Mouse (Mus musculus) bone marrow, adult 2 months (tissue): ENCODE measurements around the gene Tmem45b. TPM values are rescaled to one million over a fixed set of nuclear protein-coding genes. Genes with fewer than 3 reads are reported as not detected.

ENCODE experiments used
- H3K27ac ChIP-seq: fragments of 200-500 bp; 2 replicates; pipeline ENCODE4 v1.5.1; 2012; ENCODE audit warnings: low read depth, mild to moderate bottlenecking, control low read depth, inconsistent platforms, low read length; ENCODE audit not compliant: control insufficient read depth, poor library complexity, insufficient read depth
- H3K4me1 ChIP-seq: fragments of 200-500 bp; 2 replicates; pipeline ENCODE4 v1.6.1; 2011; ENCODE audit warnings: low read length; ENCODE audit not compliant: control insufficient read depth, insufficient read depth
- H3K4me3 ChIP-seq: fragments of 200-500 bp; replicated peaks from 2 replicates; pipeline ENCODE3; 2011; ENCODE audit warnings: mild to moderate bottlenecking, low read depth, low read length, control low read depth; ENCODE audit not compliant: control insufficient read depth
- CTCF ChIP-seq: fragments of 200-500 bp; IDR thresholded peaks from 2 replicates; pipeline ENCODE4 v1.5.1; 2011; ENCODE audit warnings: low read length, control low read depth; ENCODE audit not compliant: control insufficient read depth, insufficient read depth
- POLR2A ChIP-seq: fragments of 200-500 bp; IDR thresholded peaks from 2 replicates; pipeline ENCODE4 v1.6.1; 2011; ENCODE audit warnings: low read depth, mild to moderate bottlenecking, control low read depth, low read length, borderline replicate concordance; ENCODE audit not compliant: control insufficient read depth
- WGBS: fragments of 180-500 bp; shearing (Covaris S2); methylation state at CpG from one replicate; pipeline ENCODE4 v1.1.7; 2018; 5-methylcytosine and 5-hydroxymethylcytosine counted together
- polyA plus RNA-seq: library from polyadenylated mRNA; stranded (reverse); fragments of >200 nt; gene quantifications from 2 replicates; pipeline ENCODE4 v1.2.4, GENCODE M21; 2011; ENCODE audit warnings: low replicate concordance; ENCODE audit not compliant: missing spikeins, insufficient read depth, insufficient read length

Gene Tmem45b
- polyA plus RNA-seq, 1 experiment: not detected

DNA sequence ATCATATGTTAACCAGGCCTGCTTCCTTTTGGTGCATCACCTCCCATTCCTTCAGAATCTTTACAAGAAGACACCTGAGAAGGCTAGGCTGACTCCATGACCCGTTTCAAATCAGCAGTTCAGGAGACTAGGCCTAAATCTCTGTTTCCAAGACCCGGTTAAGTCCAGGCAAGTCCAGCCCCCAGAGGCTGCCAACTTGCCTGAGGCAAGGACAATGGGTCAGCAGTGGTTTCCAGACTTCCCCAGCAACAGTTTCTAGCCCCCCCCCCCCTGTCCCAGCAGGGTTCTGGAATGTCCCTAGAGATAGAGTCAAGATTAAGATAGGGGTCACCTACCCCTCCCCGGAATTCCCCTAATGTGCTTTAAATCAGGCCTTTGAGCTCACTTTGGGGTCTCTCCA, 22.8 kb downstream of the Tmem45b start:
- TF ChIP-seq CTCF (no peak), POLR2A (no peak)
- Histone ChIP-seq H3K4me3 (no peak overlapping the region), H3K4me1 (no peaks in the 10 kb centered on the region), H3K27ac (no peak overlapping the region)
- 82% methylated on average over 3 of the region's 3 CpGs for WGBS

DNA sequence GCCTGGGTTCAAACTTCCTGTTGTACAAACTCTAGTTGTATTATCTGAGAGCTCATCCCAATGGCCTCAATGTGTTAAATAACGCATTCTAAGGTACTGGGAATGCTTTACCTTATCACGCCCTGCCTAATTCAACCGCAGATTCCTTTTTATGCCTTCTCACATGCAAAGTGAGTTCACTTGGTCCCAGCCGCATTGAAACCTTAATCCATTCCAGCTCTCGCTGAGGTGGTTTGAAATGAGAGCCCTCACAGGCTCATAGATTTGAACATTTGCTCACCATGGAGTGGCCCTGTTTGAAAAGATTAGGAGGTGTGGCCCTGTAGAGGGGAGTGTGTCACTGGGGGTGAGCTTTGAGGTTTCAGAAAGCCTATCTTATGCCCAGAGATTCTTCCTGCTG, 23.9 kb downstream of the Tmem45b start:
- TF ChIP-seq POLR2A (no peak), CTCF (no peak)
- Histone ChIP-seq H3K4me3 (no peak overlapping the region), H3K27ac (no peak overlapping the region), H3K4me1 (no peaks in the 10 kb centered on the region)
- 91% methylated on average over 5 of the region's 5 CpGs for WGBS

DNA sequence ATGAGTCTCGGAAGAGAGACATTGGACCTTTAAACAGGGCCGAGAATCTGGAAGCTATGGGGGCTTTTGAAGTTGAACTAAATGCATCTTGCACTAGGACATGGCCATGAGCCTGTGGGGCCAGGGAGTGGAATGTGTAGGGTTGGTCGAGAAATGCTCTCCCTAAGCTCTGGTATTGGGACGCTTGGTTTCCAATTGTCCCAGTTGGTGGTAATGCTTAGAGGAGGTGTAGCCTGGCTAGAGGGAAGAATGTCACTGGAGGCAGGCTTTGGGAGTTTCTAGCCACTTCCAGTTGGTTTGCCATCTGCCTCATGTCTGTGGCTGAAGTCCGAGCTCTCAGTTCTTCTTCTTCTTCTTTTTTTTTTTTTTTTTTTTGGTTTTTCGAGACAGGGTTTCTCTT, 24.9 kb downstream of the Tmem45b start:
- H3K4me3 ChIP-seq: no peak overlapping the region
- no peak overlapping the region for H3K27ac ChIP-seq
- TF ChIP-seq CTCF (no peak), POLR2A (no peak)
- no peaks in the 10 kb centered on the region for H3K4me1 ChIP-seq
- WGBS: 66% methylated on average over 6 of the region's 6 CpGs

DNA sequence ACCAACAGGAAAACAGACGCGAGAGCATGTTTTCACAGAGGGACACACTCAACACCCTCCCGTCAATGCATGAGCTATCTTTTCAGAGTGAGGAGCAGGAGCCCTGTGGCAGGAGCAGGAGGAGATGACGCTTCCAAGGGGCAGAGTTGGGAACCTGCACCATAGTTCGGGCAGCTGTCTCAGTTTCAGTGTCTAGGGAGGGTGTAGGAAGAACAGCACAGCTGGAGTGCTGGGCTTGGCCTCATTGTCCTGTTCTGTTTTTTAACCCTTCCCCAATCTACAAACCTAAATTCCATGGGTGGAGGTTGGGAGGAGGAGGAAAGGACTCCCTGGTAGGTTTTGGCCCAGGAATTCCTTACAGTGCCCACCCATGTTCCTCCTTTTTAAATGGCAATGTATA, 25.4 kb downstream of the Tmem45b start:
- TF ChIP-seq POLR2A: no peak
- TF ChIP-seq CTCF: no peak
- 79% methylated on average over 5 of the region's 5 CpGs for WGBS
- no peaks in the 10 kb centered on the region for H3K4me1 ChIP-seq

DNA sequence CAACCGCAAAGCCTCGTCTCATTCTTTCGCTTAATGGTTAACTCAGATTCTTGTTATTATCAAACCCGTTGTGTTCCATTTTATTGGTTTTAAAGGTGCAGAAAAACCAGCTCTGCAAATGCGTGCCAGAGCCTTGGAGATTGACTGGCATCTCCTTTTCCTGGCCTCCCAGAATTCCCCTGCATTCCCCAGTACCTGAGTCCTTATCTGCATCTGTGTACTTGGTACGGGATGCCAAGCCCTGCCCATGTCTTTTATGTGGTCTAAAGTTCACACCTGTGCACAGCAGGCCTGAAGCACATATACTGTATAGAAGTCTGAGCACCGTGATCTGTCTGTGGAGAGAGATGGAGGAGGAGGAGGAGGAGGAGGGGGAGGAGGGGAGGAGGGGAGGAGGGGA, 26.4 kb downstream of the Tmem45b start:
- TF ChIP-seq POLR2A (no peak), CTCF (no peak)
- H3K4me1 ChIP-seq: no peaks in the 10 kb centered on the region
- 81% methylated on average over 7 of the region's 7 CpGs for WGBS
- no peak overlapping the region for H3K27ac ChIP-seq
- H3K4me3 ChIP-seq: no peak overlapping the region

More for the DNA sequence above, 25.4 kb downstream of the Tmem45b start:
- Histone ChIP-seq H3K4me3 (no peak overlapping the region), H3K27ac (no peak overlapping the region)

DNA sequence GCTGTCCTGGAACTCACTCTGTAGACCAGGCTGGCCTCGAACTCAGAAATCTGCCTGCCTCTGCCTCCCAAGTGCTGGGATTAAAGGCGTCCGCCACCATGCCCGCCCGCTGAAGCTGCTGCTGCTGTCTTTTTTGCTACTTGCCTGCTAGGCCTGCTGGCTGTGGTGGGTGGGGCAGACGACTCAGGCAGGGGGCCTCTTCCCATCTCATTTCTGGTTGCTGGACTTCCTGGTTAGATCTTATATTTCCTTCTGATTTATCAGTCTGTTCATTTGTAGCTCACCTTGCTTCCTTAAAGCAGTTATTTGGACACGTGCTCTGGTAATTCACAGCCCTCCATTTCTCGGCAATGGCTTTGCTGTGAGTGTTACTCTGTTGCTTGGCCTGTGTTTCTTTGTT, 28.8 kb downstream of the Tmem45b start:
- no peak overlapping the region for H3K27ac ChIP-seq
- no peak overlapping the region for H3K4me3 ChIP-seq
- WGBS: 76% methylated on average over 8 of the region's 8 CpGs
- H3K4me1 ChIP-seq: no peaks in the 10 kb centered on the region
- no peak for TF ChIP-seq CTCF

DNA sequence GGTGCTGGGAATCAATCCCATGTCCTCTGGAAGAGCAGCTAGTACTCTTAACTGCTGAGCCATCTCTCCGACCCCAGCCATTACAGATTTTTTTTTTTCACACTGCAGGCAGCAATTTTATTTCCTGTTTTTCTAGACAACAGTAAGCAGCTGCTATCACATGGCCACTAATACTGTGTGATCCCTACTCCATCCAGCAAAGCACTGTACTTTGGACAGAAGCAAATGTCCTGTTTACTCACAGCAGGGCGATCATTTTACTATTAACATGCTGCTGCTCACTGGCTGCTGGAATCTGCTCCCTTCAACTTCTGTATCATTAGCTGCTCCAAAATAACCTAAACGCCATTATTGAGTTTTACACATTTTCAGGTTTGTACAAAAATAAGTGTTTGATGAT, 30.8 kb downstream of the Tmem45b start:
- whole genome bisulfite sequencing: 52% methylated on average over 3 of the region's 3 CpGs
- TF ChIP-seq POLR2A (no peak), CTCF (no peak)
- Histone ChIP-seq H3K27ac (no peak overlapping the region), H3K4me1 (no peaks in the 10 kb centered on the region), H3K4me3 (no peak overlapping the region)

DNA sequence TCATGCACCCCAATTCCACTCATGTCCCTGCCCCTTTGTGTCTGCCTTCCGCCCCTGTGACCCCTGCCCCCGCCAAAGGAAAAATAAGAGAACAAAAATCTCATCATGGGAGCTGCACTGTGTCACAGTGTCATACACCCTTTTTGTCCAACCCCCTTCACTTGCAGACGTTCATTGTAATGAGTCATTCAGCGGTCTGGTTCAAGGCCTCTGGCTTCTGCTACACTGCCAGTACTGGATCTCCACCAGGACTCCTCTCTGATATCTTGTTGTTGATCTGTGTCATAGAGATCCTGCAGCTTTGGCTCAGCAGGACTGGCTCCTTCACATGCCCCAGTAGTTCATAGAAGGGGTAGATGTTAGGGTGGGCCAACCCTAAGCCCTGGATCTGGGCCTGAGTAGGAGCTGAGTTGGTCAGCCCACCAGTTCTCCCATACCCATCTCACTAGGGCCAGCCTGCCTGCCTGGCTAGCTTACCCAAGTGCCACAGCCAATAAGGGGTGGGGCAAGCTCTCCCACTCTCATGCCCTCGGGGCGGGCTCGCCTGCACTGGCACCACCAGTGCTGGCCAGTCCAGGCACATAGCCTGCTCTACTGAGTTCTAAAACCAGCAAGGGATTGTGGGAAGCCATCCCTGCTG, 31.8 kb downstream of the Tmem45b start:
- WGBS: 73% methylated on average over 7 of the region's 7 CpGs
- TF ChIP-seq CTCF (no peak), POLR2A (no peak)
- Histone ChIP-seq H3K4me3 (no peak overlapping the region), H3K27ac (no peak overlapping the region), H3K4me1 (no peaks in the 10 kb centered on the region)

DNA sequence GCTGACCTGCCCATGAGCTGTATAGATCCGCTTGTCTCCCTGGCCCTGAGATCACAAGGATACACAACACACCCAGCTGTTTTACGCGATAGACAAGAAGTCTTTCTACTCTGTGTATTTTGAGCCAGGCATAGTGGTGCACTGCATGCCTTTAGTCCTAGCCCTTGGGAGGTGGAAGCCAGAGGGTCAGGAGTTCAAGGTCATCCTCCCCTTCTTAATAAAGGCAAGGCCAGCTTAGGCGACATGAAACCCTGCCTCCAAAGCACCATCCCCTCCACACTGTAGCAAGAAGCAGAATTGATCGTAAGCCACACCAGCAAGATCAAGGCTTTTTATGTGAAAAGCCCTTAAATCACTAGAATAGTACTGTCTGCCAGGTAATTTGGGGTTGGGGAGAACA, 32.5 kb downstream of the Tmem45b start:
- TF ChIP-seq POLR2A: no peak
- TF ChIP-seq CTCF: no peak
- WGBS: 91% methylated on average over 5 of the region's 5 CpGs
- Histone ChIP-seq H3K4me1 (no peaks in the 10 kb centered on the region), H3K27ac (no peak overlapping the region), H3K4me3 (no peak overlapping the region)
